Mouse (Mus musculus) right cerebral cortex, postnatal 14 days (tissue): ENCODE results near the gene Cmss1.

ENCODE experiments used
- DNase-seq: peaks from one replicate; pipeline ENCODE4 v3.0.0; 2022

Cmss1 gene

GRCm38 (mm10) chr16:57509099-57509498 lies 97.6 kb downstream of the Cmss1 start:
- no peak for DNase-seq

- no peak for DNase-seq
These were observed 98.3 kb downstream of the Cmss1 start for GRCm38 (mm10) chr16:57508351-57508750.

- DNase-seq: no peak
These were observed 100.5 kb downstream of the Cmss1 start for GRCm38 (mm10) chr16:57506133-57506532.

DNA sequence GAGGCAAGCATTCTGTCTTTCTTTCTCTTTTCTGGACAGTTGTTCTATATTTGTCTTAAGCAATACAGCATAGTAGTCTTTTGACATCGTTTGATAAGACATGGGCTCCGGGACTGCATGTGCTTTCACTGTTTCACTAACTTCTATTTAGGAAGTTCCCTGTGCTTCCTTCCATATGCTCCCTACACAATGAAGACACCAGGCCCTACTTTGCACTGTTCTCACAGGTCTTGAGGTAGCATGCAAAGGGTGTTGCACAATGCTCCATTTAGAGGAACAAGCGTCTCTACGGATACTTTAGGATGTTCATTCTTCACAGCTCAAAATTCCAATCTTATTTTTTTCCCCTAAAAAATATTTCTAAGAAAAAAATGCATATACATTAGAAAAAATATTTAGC lies 101.9 kb downstream of the Cmss1 start:
- DNase-seq: no peak

- DNase-seq: no peak
These were observed 103.9 kb downstream of the Cmss1 start for GRCm38 (mm10) chr16:57502761-57503160.

GRCm38 (mm10) chr16:57502230-57502629 lies 104.4 kb downstream of the Cmss1 start:
- no peak for DNase-seq

DNA sequence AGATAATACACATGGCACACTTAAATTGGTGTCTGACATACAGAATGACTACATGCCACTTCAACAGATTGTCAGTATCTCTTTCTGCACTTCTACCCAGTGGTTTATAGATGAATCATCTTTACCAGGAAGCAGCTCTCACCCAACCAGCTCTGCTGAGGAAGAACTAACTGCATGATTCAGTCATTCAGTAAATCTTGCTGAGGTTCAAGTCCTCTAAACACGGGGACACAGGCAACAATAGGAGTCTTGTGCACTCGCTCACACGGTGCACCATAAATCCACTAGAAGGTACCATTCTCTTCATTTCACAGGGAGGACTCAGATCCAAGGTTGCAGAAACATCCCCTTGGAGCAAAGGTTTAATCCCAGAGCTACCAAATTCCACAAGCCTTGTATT lies 105.8 kb downstream of the Cmss1 start:
- DNase-seq: no peak

DNA sequence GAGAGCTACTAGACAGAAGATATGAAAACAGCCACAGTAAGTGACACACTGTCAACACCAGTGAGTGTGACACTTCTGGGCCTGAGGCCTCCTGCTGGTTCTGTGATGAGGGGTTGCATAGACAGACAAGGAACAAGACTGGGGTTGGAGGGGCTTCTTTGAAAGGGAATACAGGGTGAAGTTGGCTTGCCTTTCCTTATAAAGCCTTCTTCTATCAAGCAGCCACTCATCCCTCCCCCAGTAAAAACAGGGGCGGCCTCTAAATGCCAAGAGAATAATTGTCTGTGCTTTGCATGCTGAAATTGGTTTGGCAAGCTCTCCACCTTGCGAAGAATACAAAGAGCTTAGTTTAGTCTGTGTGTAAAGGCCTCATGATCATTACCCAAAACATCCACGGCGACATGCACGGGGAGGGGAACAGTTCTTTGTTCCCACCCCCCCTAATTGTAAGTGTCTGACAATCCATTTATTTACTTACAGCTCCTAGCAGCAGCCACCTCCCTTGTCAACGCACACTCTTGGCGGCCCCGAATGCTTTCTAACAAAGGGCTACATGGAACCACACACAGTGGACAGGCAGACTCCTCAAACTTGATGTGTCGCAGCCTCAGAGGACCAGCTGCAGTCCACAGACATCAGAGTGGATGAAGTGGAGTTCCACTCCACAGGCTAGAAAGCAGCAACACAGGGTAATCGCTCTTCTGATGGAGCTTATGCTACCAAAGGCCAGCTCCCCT lies 110.1 kb downstream of the Cmss1 start:
- DNase-seq: no peak

DNA sequence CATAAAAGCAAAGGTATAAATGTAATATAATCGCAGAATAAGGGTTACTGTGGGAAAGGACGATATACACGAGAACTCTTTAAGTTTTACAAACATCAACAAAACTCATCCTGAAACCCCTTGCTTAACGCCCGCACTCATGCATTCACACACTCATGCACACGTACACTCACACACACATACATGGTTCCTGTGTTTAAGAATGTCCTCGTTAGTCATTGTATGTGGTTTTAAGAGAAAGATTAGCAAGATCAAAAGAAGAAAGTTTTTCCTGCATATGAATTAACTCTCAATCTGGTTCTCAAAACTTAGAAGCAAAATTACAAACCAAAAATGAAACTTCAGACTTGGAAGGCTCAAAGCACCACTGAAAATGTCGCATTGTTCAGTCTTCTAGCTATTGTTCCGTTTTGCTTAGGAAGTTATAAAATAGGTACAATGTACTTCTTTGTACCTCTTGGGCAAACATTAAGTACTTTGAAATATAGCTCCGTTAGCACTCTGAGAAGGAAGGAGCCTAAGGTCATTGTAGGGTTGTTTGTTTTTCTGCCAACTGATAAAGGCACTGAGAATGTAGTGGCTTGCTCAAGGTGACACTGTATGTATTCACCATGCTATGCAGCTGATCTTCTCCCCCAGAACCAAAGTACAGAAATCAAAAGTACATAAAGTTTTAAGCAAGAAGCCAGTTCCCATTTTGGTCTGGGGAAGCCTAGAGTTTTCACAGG lies 111.0 kb downstream of the Cmss1 start:
- DNase-seq: no peak

- no peak for DNase-seq
These were observed 114.8 kb downstream of the Cmss1 start for GRCm38 (mm10) chr16:57491853-57492252.

DNA sequence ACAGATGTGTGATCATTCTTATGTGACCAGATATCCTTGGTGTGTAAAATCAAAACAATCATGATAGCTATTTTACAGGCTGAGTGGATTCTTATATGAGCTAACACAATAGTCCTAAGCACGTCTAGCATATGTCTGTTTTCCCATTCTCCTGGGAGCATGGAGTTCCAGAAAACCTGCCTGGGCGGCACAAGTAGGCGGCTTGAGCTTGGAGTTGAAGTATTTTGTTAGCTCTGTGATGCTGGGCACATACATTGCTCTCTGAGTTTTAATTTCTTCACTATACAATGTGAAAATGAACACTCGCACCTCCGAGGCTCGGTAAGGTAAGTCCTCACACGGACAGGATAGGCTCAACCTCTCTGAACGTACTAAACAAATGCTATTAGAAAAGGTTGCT lies 116.0 kb downstream of the Cmss1 start:
- no peak for DNase-seq

- DNase-seq: no peak
These were observed 118.0 kb downstream of the Cmss1 start for GRCm38 (mm10) chr16:57488661-57489060.

- no peak for DNase-seq
These were observed 120.4 kb downstream of the Cmss1 start for GRCm38 (mm10) chr16:57486266-57486665.

DNA sequence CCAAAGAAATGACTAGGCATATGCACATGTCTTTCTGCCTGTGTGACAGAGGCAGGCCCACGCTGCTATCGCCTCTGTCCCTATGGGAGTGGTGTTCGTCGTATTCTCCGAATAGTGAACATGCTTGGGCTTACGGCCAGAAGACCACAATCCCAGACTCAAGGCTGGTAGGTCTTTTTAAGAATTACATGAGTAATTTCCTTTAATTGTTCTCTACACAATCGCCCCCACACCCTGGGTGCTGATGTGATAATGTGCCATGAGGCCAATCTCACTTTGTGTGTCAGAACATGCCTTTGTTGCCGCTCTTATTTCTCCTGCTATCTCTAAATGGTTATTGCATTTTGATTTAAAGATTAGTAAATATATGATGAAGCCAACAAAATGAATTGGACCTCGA lies 121.4 kb downstream of the Cmss1 start:
- no peak for DNase-seq

DNA sequence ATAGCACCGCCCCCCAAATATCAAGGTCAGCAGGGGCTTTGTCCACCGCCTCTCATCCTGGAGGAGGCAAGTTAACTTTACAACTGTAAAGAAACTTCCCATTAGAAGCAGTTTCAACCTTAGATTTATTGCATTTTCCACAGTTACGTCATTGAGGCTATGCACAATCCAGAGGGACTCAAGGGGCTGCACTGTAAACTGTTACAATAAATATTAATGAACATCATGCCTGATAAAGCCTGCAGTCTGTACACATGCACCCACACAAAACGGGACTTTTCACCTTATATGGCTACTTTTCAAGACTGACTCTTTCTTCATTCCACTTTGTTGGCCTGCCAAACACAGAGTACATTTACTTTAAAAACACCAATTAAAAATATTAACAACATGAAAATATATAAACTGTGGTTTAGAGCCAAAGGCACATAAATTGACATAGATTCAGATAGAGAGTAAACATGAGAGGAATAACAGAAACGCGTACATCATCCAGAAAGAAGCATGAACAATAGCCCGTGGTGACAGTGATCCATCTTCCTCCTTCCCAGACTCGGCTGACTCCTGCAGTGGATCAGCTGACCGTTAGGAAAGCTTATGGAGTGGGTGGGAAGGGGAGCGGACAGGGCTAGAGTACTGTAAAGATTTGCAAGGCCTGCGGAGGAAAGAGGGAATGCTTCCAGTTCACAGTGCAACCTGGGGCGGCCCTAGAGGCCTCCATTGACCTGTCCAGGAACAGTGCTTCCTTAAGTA lies 122.4 kb downstream of the Cmss1 start:
- no peak for DNase-seq

- no peak for DNase-seq
These were observed 123.2 kb downstream of the Cmss1 start for GRCm38 (mm10) chr16:57483503-57483902.

DNA sequence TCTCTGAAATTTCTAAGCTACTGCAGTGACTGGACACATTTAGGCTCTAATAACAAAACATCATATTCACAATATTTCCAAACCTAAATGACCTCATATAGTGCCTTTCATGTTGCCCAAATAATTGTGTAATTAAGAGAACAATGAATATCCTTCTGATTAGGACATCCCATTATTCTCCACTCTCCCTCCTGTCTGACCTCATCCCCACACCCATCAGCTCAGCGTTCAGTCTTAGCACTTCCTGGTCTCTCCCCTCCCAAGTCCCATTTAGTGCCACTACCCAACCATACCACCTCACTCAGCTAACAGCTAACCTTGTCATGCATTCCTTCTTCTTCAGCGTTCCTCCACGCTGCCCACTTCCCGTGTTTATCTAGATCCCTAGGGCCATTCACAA lies 123.8 kb downstream of the Cmss1 start:
- no peak for DNase-seq

DNA sequence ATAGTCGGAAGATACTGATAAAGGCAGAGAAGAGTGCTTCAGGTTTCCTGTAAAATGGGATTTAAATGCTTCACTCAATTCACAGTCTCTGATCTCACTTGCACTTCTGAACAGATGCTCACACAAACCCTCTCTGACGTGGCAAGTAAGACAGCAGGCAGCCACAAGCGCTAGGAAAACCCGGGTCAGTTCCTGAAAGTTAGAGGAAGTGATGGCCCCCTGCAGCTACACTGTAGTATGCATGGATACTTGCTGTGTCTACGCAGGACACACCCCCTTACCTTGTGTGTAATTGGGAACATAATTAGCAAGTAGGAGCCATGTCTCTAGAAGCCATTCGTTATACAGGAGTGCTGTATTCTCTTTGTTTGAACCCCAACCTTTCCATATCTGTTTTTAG lies 124.4 kb downstream of the Cmss1 start:
- no peak for DNase-seq

DNA sequence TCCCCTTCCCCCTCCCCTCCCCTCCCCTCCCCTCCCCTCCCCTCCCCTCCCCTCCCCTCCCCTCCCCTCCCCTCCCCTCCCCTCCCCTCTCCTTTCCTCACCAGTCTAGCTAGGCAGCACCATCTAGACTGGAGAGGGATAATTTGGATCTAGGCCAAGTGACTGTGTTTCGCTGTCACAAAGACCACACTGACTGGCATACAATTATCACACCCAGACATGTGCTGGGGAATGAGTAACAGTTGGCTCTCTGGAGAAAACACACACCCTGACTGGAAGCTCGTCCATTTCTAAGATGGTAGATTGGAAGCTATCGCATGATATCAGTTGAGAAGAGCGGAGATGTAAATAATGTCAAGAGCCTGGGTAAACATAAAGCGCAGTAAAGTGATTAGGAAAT lies 126.9 kb downstream of the Cmss1 start:
- DNase-seq: no peak

DNA sequence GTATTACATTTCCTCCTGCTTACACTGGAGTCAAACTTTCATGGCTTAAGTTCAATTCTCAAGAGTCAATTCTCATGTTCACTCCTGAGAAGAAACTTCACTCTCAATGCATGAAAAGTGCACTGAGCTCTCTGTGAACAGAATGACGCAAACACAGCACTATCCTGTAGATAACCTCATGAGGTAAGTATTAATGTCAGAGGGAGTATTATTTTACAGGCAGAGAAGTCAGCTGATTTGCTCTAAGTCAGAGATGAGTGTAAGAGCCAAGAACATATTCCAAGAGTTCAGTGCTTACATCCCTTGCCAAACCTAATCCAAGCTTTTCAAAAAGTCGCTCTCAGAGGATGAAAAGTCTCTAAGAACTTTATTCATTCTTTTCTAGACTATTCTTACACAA lies 128.2 kb downstream of the Cmss1 start:
- no peak for DNase-seq

DNA sequence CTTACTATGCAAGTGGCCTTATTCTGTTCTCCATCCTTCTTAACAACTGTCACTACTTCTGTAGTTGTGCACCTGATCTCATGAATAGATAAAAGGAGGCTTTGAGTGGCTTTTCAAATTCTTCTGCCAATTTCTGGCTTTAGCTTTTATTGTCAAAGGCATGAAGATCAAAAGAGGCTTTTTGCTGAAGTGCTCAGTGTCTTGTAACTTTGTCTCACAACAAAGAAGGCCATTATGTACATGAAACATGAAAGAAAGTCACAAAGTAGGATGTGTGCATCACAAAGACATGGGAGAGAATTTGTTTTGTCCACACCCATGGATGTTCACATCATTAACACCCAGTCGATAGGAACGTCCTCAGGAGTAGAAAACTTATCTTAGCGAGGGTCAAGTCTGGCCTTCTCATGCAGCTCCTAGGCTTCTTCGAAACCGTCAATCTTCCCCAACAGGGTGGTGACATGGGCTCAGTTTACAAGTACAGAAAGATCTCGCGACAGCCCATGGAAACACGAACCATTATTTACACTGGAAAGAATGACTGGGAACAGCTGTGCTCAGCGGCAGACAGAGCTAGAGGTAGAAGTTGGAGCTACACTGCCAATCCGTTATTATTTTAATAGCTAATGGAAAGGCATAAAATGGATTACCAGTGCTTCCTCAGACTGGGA lies 133.1 kb downstream of the Cmss1 start:
- DNase-seq: no peak

- DNase-seq: no peak
These were observed 135.6 kb downstream of the Cmss1 start for GRCm38 (mm10) chr16:57471071-57471470.

- no peak for DNase-seq
These were observed 136.3 kb downstream of the Cmss1 start for GRCm38 (mm10) chr16:57470286-57470830.
